Mouse (Mus musculus) small intestine, adult 2 months (tissue): ENCODE results near the gene Cmpk1.

Experiments used
- CTCF ChIP-seq: fragments of 200-500 bp; IDR thresholded peaks from 2 replicates; pipeline ENCODE4 v1.5.1; 2012; ENCODE audit warnings: low read depth, mild to moderate bottlenecking, control low read depth, inconsistent platforms, low read length, moderate library complexity, mixed read lengths; ENCODE audit not compliant: insufficient replicate concordance, insufficient read length; ENCODE audit errors: extremely low read depth
- POLR2A ChIP-seq: fragments of 200-500 bp; IDR thresholded peaks from 2 replicates; pipeline ENCODE4 v1.6.1; 2012; ENCODE audit warnings: low read depth, mild to moderate bottlenecking, control low read depth, inconsistent platforms, low read length, moderate library complexity

DNA sequence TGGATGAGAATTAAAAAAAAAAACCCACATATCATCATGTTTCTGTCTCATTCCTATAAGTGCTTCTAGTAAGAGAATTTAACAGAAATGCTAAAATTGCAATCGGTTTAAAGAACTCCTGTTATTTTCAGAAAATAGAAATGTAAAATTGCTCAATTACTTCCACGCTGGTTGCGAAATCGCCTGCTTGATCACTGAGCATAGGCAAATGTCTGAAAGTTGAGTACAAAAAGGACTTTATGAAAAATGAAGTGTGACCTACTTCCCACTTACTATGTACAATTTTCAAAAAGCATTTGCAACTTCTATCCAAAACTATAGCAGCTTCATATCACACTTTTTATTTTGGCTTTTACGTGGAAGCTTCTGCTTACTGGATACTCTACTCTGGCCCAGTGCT lies 16.3 kb downstream of the Cmpk1 start:
- TF ChIP-seq CTCF: no peak
- TF ChIP-seq POLR2A: no peak
